Mouse (Mus musculus) ZHBTc4 (cell line): ENCODE data around the gene Vmn1r67.

Source experiments
- DNase-seq: peaks from one replicate; pipeline ENCODE4 v3.0.0-alpha.2; 2011; ENCODE audit warnings: low read depth, low spot score

Gene Vmn1r67

DNA sequence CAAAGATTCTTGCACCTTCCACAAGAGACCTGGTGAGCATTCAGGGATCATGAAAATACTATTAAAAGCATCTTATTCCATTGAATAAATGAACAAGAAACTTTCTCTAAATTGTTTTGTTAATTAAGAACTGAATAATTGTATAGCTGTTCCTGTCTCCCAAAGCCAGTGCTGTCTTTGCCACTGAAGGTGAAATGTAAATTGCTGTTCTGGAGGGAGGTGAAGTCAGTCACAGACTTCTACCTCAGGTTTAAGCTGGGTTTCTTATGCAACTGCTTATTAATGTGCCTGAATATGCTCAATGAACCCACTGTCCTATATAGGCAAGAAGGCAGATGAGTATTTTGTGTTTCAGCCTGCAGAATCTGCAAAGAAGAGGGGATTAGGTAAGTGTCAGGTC is at the start of gene Vmn1r67:
Gene Vmn1r67 (plus strand): TSS at position 301 of the 400 bp plus-strand sequence.
- DNase-seq = no peak

- no peak for DNase-seq
Measured at GRCm38 (mm10) chr7:10458166-10458565, 15.0 kb downstream of the Vmn1r67 start.

GRCm38 (mm10) chr7:10479813-10480212 is 36.7 kb downstream of the Vmn1r67 start:
- no peak for DNase-seq

DNA sequence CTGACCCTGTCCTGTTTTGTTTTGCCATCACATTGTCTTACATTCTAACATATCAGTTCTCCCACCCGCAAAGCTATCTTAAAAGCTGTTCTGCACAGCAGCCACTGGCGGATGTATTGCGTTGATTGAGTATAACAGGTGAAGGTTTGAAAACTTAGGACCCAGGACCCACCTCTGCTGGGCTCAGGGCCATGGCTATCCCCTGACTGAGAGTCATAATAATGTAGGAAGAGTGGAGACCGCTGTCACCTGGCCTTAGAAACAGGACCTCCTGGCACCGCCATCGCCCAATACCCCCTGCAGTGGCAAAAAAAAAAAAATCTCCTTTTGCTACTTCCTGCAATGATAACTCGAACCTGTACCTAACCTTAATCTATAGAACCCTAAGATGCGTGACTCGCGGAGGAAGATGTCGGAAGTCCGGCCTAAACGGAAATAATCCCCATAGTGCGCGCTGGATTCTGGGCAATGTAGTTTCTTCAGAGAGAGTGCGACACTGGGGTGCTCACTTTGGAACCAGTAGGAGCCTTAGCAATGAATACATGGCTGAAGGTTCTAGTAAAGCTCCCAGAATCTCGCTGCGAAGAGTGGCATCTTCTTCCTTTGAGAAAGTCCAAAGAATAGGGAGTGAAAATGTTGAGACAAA is 37.6 kb downstream of the Vmn1r67 start:
- DNase-seq = peak; percentile 38

DNA sequence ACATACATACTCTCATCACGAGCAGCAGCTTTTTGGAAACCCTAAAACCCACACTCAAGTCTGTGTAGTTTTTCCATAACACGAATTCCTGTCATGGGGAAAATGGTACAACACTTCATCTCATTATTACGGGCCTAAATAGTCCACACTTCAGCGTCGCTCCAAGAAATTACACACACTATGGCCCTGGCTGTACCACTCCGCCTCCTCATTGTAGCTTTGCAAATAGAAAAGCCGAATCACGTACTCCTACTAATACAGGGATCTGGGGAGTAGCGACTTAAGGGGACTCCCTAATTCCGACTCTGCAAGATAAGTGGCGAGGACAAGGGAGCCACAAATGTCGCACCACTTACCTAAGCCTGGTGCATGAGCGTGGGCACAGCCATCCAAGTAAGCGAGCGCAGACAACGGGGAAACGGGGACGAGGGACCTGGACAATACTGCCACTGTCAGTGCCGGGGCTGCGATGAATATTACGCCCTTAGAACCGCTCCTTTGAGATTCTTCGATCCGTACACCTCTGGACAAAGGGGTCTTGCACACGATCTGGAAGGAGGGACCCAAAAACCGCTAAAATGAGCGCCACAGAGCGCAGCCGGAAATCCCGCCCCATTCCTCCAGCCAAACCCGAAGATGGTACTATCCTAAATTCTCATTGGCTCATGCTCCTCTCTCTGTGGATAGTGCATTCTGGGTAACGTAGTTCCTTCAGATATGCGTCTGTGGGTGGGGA is 51.8 kb downstream of the Vmn1r67 start, which contains the start of gene Zik1:
Gene Zik1 (minus strand): TSS at position 609 of the 736 bp plus-strand sequence.
- DNase-seq = peak; percentile 91

GRCm38 (mm10) chr7:10495578-10495977 is 52.4 kb downstream of the Vmn1r67 start:
- no peak for DNase-seq
